Mouse (Mus musculus) liver, adult 2 months (tissue): ENCODE measurements around the gene Gm11549. TPM values are rescaled to one million over a fixed set of nuclear protein-coding genes. Genes with fewer than 3 reads are reported as not detected.
A peak's percentile ranks its signal among the peaks of the same experiment; 100 is the strongest.

Experiments used
- DNase-seq: peaks from one replicate; pipeline ENCODE4 v3.0.0-alpha.2; 2011; ENCODE audit warnings: low read depth, low spot score; ENCODE audit errors: extremely low read depth
- H3K27ac ChIP-seq: fragments of 200-500 bp; replicated peaks from 2 replicates; pipeline ENCODE4 v1.5.1; 2012; ENCODE audit warnings: low read depth, mild to moderate bottlenecking, control low read depth, inconsistent platforms, low read length; ENCODE audit not compliant: insufficient read depth
- H3K27me3 ChIP-seq: fragments of 200-500 bp; 2 replicates; pipeline ENCODE4 v1.6.1; 2012; ENCODE audit warnings: mild to moderate bottlenecking, moderate library complexity, low read length, inconsistent platforms; ENCODE audit not compliant: control insufficient read depth, insufficient read depth
- H3K36me3 ChIP-seq: fragments of 200-500 bp; 2 replicates; pipeline ENCODE4 v1.6.1; 2012; ENCODE audit warnings: low read length, inconsistent platforms; ENCODE audit not compliant: control insufficient read depth, insufficient read depth
- H3K4me1 ChIP-seq: fragments of 200-500 bp; 2 replicates; pipeline ENCODE4 v1.6.1; 2011; ENCODE audit warnings: low read length; ENCODE audit not compliant: control insufficient read depth, insufficient read depth
- H3K4me3 ChIP-seq: fragments of 200-500 bp; 2 replicates; pipeline ENCODE4 v1.5.1; 2011; ENCODE audit warnings: low read depth, mild to moderate bottlenecking, control low read depth, low read length, moderate library complexity; ENCODE audit not compliant: insufficient read depth
- H3K79me2 ChIP-seq: fragments of 200-500 bp; 2 replicates; pipeline ENCODE4 v1.6.1; 2012; ENCODE audit warnings: inconsistent platforms, mild to moderate bottlenecking, low read length, moderate library complexity; ENCODE audit not compliant: control insufficient read depth, insufficient read depth
- H3K9ac ChIP-seq: fragments of 200-500 bp; 2 replicates; pipeline ENCODE4 v1.6.1; 2012; ENCODE audit warnings: low read depth, mild to moderate bottlenecking, control low read depth, inconsistent platforms, low read length
- CTCF ChIP-seq: fragments of 200-500 bp; IDR thresholded peaks from 2 replicates; pipeline ENCODE4 v1.5.1; 2011; ENCODE audit warnings: low read depth, low read length, control low read depth
- POLR2A ChIP-seq: fragments of 200-500 bp; IDR thresholded peaks from 2 replicates; pipeline ENCODE4 v1.6.1; 2011; ENCODE audit warnings: low read length, control low read depth; ENCODE audit not compliant: insufficient read depth; ENCODE audit errors: extremely low read depth
- WGBS: fragments of 180-500 bp; shearing (Covaris S2); methylation state at CpG from one replicate; pipeline ENCODE4 v1.1.7; 2018; 5-methylcytosine and 5-hydroxymethylcytosine counted together
- polyA plus RNA-seq: library from polyadenylated mRNA; depleted of rRNA; stranded (reverse); fragments of >200 nt; gene quantifications from 2 replicates; pipeline ENCODE4 v1.2.3, GENCODE M21; 2012
- total RNA-seq: library from RNA; depleted of rRNA; stranded (reverse); fragments of >200 nt; gene quantifications from 2 replicates; pipeline ENCODE4 v1.2.3, GENCODE M21; 2014

Gm11549 gene
- total and polyA plus RNA-seq, 2 experiments = not detected

GRCm38 (mm10) chr3:36496273-36496672 is 25.3 kb downstream of the Gm11549 start:
- H3K36me3 ChIP-seq = no peaks in the 10 kb centered on the region
- no peak for DNase-seq
- H3K27ac ChIP-seq = no peak overlapping the region
- no peak overlapping the region for H3K9ac ChIP-seq
- no peaks in the 10 kb centered on the region for H3K27me3 ChIP-seq
- no peaks in the 10 kb centered on the region; the same call in 1 of the 2 replicates for H3K4me1 ChIP-seq
- no peak for TF ChIP-seq POLR2A
- TF ChIP-seq CTCF = no peak
- H3K79me2 ChIP-seq = no peaks in the 10 kb centered on the region
- H3K4me3 ChIP-seq = no peak overlapping the region
- WGBS = 88% methylated on average over 9 of the region's 9 CpGs

GRCm38 (mm10) chr3:36495436-36495835 is 26.2 kb downstream of the Gm11549 start:
- peak; percentile 97 for DNase-seq
- Histone ChIP-seq H3K4me1 (no peaks in the 10 kb centered on the region; the same call in 1 of the 2 replicates), H3K79me2 (no peaks in the 10 kb centered on the region), H3K27me3 (no peaks in the 10 kb centered on the region), H3K36me3 (no peaks in the 10 kb centered on the region), H3K4me3 (peak overlapping the region; percentile 36), H3K27ac (peak overlapping the region; percentile 67), H3K9ac (peak overlapping the region; percentile 52)
- WGBS = 4% methylated on average over 6 of the region's 6 CpGs
- peak; percentile 89 for TF ChIP-seq CTCF
- no peak for TF ChIP-seq POLR2A

DNA sequence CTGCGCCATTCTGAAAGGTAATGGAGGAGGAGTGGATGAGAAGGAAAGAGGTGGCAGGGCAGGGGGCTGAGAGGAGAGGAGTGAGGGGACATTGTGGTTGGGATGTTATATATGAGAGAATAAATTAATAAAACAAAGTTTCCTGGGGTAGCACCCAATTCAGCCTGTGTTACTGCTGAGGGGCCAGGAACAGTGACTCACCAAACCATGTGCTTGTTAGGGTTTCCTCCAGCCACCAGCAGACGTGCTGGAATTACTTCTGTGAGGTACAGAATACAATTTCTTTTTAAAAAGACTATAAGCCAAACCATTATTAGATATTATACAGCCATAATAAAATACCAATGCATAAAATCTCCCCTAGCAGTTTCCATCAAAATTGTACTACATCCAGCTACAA is 27.0 kb downstream of the Gm11549 start:
- 86% methylated on average over 2 of the region's 2 CpGs for WGBS
- TF ChIP-seq CTCF = no peak
- TF ChIP-seq POLR2A = no peak

DNA sequence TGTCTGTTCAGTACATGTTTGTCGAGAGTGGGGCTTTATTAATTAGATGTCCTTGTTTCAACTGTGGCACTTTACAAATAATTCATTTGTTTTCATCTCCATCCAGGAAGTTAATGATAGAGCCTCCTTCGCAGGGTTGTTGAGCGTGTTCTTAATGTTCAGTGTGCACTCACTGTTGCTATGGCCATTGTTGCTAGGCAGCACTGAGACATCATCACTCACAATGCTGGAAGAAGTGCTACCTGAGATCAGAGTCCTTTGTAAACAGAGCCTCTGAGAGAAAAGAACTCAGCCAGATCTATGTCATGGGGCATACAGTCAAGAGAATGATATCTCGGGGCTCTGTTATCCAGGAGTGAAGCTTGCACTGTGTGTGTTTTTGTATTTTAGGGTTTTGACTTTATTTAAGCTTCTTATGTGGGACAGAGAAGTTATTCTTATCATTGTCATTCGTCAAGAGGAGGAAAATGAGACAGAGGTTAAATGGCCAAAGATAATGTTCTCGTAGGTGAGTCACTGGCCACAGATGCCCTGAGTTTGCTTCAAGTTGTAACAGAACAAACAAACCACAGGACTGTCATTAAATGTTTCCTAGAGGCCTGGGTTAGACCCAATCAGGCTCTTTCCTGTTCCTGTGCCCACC is 27.9 kb downstream of the Gm11549 start:
- no peak overlapping the region for H3K27ac ChIP-seq
- no peak overlapping the region for H3K4me3 ChIP-seq
- TF ChIP-seq CTCF = no peak
- no peak for TF ChIP-seq POLR2A
- H3K9ac ChIP-seq = no peak overlapping the region
- H3K36me3 ChIP-seq = no peaks in the 10 kb centered on the region
- DNase-seq = no peak
- no peaks in the 10 kb centered on the region; the same call in 1 of the 2 replicates for H3K4me1 ChIP-seq
- H3K79me2 ChIP-seq = no peaks in the 10 kb centered on the region
- 76% methylated on average over 6 of the region's 6 CpGs for WGBS
- no peaks in the 10 kb centered on the region for H3K27me3 ChIP-seq

More for the DNA sequence above, 27.0 kb downstream of the Gm11549 start:
- Histone ChIP-seq H3K27me3 (no peaks in the 10 kb centered on the region), H3K9ac (no peak overlapping the region), H3K4me1 (no peaks in the 10 kb centered on the region; the same call in 1 of the 2 replicates), H3K79me2 (no peaks in the 10 kb centered on the region), H3K36me3 (no peaks in the 10 kb centered on the region), H3K4me3 (no peak overlapping the region), H3K27ac (no peak overlapping the region)
- DNase-seq = no peak

DNA sequence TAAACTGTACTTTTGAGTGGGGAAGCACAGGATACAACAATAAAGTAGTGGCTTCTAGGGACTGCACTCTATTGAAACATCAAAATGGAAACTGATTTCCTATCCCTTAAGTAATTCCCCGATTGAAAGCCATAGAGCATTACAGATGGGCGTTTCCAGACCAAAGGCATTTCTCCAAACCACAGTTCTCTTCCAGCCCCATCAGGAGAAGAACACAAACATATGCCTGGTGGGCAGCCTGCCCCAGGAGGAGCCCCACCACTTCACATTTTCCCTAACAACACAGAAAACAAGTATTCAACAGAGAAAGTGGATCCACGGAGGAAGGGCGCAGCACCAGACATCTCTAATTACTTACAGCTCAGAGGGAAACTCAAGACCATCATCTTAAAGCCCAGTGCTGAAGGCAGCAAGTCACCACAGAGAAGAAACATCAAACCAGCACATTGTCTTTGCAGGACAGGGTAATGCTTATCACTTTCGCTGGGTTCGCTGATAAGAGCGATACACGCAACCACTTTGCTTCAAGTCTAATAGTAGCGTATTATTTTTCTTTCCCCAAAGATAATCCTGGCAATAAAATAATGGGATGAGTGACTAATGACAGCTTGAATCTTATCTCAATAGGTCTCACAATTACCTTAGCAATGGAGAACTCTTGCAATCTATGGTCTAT is 28.8 kb downstream of the Gm11549 start:
- 91% methylated on average over 9 of the region's 9 CpGs for WGBS
- Histone ChIP-seq H3K27ac (no peak overlapping the region), H3K4me1 (no peaks in the 10 kb centered on the region; the same call in 1 of the 2 replicates), H3K9ac (no peak overlapping the region), H3K4me3 (no peak overlapping the region), H3K36me3 (no peaks in the 10 kb centered on the region), H3K79me2 (no peaks in the 10 kb centered on the region), H3K27me3 (no peaks in the 10 kb centered on the region)
- no peak for DNase-seq
- TF ChIP-seq CTCF (no peak), POLR2A (no peak)

GRCm38 (mm10) chr3:36491535-36491934 is 30.1 kb downstream of the Gm11549 start:
- Histone ChIP-seq H3K36me3 (no peaks in the 10 kb centered on the region), H3K9ac (no peak overlapping the region), H3K4me3 (no peak overlapping the region), H3K4me1 (no peaks in the 10 kb centered on the region; the same call in 1 of the 2 replicates), H3K27ac (no peak overlapping the region), H3K79me2 (no peaks in the 10 kb centered on the region), H3K27me3 (no peaks in the 10 kb centered on the region)
- no peak for TF ChIP-seq CTCF
- TF ChIP-seq POLR2A = no peak
- 82% methylated on average over 5 of the region's 5 CpGs for WGBS
- DNase-seq = no peak
